Mouse (Mus musculus) kidney, embryonic 15.5 days (tissue): Measurements from ENCODE around the gene Phox2a. TPM values are rescaled to one million over a fixed set of nuclear protein-coding genes. Genes with fewer than 3 reads are reported as not detected.

ENCODE experiments used
- ATAC-seq: fragments of 200-750 bp; cut with Nextera tagmentation; replicated peaks from 2 replicates; pipeline ENCODE4 v1.8.0; 2017; ENCODE audit warnings: moderate TSS enrichment; ENCODE audit not compliant: low FRiP score
- H3K27ac ChIP-seq: fragments of 300-500 bp; sonication (generic); 2 replicates; pipeline ENCODE4 v1.5.1; 2015; ENCODE audit warnings: mild to moderate bottlenecking, inconsistent platforms
- H3K27me3 ChIP-seq: fragments of 300-500 bp; sonication (generic); 2 replicates; pipeline ENCODE4 v1.6.1; 2015; ENCODE audit warnings: inconsistent platforms
- H3K36me3 ChIP-seq: fragments of 300-500 bp; sonication (generic); 2 replicates; pipeline ENCODE4 v1.6.1; 2015; ENCODE audit warnings: inconsistent platforms
- H3K4me1 ChIP-seq: fragments of 300-500 bp; sonication (generic); 2 replicates; pipeline ENCODE4 v1.6.1; 2015; ENCODE audit warnings: inconsistent platforms
- H3K4me2 ChIP-seq: fragments of 300-500 bp; sonication (generic); 2 replicates; pipeline ENCODE4 v1.6.1; 2015; ENCODE audit warnings: moderate library complexity, mild to moderate bottlenecking, inconsistent platforms
- H3K4me3 ChIP-seq: fragments of 300-500 bp; sonication (generic); replicated peaks from 2 replicates; pipeline ENCODE4 v1.5.1; 2015; ENCODE audit warnings: mild to moderate bottlenecking, inconsistent platforms
- H3K9ac ChIP-seq: fragments of 300-500 bp; sonication (generic); 2 replicates; pipeline ENCODE4 v1.6.1; 2015; ENCODE audit warnings: mild to moderate bottlenecking, inconsistent platforms
- H3K9me3 ChIP-seq: fragments of 300-500 bp; sonication (generic); replicated peaks from 2 replicates; pipeline ENCODE4 v1.6.1; 2016; ENCODE audit warnings: inconsistent platforms
- WGBS: fragments of 180-500 bp; shearing (Covaris S2); methylation state at CpG from one replicate; pipeline ENCODE4 v1.1.7; 2015; ENCODE audit warnings: mixed read lengths; 5-methylcytosine and 5-hydroxymethylcytosine counted together
- polyA plus RNA-seq: library from polyadenylated mRNA; unstranded; fragments of >200 nt; fragmentation: Nextera tagmentation; extraction: Ambion mirVana; gene quantifications from 2 replicates; pipeline ENCODE4 v1.2.1, GENCODE M21; 2015

Phox2a gene
- polyA plus RNA-seq, 1 experiment from 2014 or later, result 1.9 TPM

GRCm38 (mm10) chr7:101831437-101831836 lies 13.3 kb downstream of the Phox2a start:
- WGBS, result 93% methylated on average over 8 of the region's 8 CpGs
- Histone ChIP-seq H3K9ac (no peak overlapping the region), H3K4me2 (no peak overlapping the region), H3K4me1 (peaks cover 29% of the 10 kb centered on the region), H3K36me3 (peaks cover 81% of the 10 kb centered on the region), H3K4me3 (no peak overlapping the region), H3K27ac (no peak overlapping the region), H3K27me3 (no peaks in the 10 kb centered on the region), H3K9me3 (no peaks in the 10 kb centered on the region)
- ATAC-seq, result no peak

GRCm38 (mm10) chr7:101832372-101832771 lies 14.3 kb downstream of the Phox2a start:
- H3K4me2 ChIP-seq, result no peak overlapping the region
- peaks cover 71% of the 10 kb centered on the region for H3K36me3 ChIP-seq
- no peak overlapping the region for H3K9ac ChIP-seq
- H3K4me1 ChIP-seq, result peaks cover 29% of the 10 kb centered on the region
- ATAC-seq, result no peak
- H3K4me3 ChIP-seq, result no peak overlapping the region
- no peaks in the 10 kb centered on the region for H3K9me3 ChIP-seq
- no peaks in the 10 kb centered on the region for H3K27me3 ChIP-seq
- WGBS, result 94% methylated on average over 4 of the region's 4 CpGs
- H3K27ac ChIP-seq, result no peak overlapping the region

- WGBS, result 74% methylated on average over 5 of the region's 5 CpGs
Observed at GRCm38 (mm10) chr7:101833352-101833751, 15.2 kb downstream of the Phox2a start.

GRCm38 (mm10) chr7:101833916-101834584 lies 15.9 kb downstream of the Phox2a start:
- Histone ChIP-seq H3K4me3 (no peak overlapping the region), H3K27me3 (no peaks in the 10 kb centered on the region), H3K9me3 (no peaks in the 10 kb centered on the region), H3K4me1 (peaks cover 38% of the 10 kb centered on the region), H3K9ac (no peak overlapping the region), H3K27ac (0 out of 2 replicates have a peak overlapping the region, but pooled peaks have one; percentile 4), H3K4me2 (peak overlapping the region; percentile 5; the same call in 1 of the 2 replicates), H3K36me3 (peaks cover 54% of the 10 kb centered on the region)
- 46% methylated on average over 3 of the region's 3 CpGs for WGBS
- no peak for ATAC-seq

More at GRCm38 (mm10) chr7:101833352-101833751, 15.2 kb downstream of the Phox2a start:
- Histone ChIP-seq H3K27ac (no peak overlapping the region), H3K4me1 (peaks cover 31% of the 10 kb centered on the region), H3K36me3 (peaks cover 61% of the 10 kb centered on the region), H3K9me3 (no peaks in the 10 kb centered on the region), H3K27me3 (no peaks in the 10 kb centered on the region), H3K4me2 (no peak overlapping the region), H3K9ac (no peak overlapping the region), H3K4me3 (no peak overlapping the region)
- no peak for ATAC-seq

- H3K4me2 ChIP-seq, result peak overlapping the region; percentile 85
- WGBS, result 52% methylated on average over 3 of the region's 3 CpGs
- 0 out of 2 replicates have a peak overlapping the region, but pooled peaks have one; percentile 92 for H3K9ac ChIP-seq
- peaks cover 46% of the 10 kb centered on the region for H3K36me3 ChIP-seq
- no peak for ATAC-seq
- peak overlapping the region; percentile 80 for H3K4me3 ChIP-seq
- peak overlapping the region; percentile 98; the same call in 1 of the 2 replicates for H3K27ac ChIP-seq
- no peaks in the 10 kb centered on the region for H3K9me3 ChIP-seq
- no peaks in the 10 kb centered on the region for H3K27me3 ChIP-seq
- H3K4me1 ChIP-seq, result peaks cover 40% of the 10 kb centered on the region
Observed at GRCm38 (mm10) chr7:101834903-101835302, 16.8 kb downstream of the Phox2a start.

GRCm38 (mm10) chr7:101835457-101836109 lies 17.5 kb downstream of the Phox2a start:
- 34% methylated on average over 5 of the region's 5 CpGs for WGBS
- no peak for ATAC-seq
- Histone ChIP-seq H3K9ac (peak overlapping the region; percentile 92), H3K4me3 (peak overlapping the region; percentile 80), H3K27ac (peak overlapping the region; percentile 98), H3K4me2 (peak overlapping the region; percentile 85), H3K36me3 (peaks cover 39% of the 10 kb centered on the region), H3K27me3 (no peaks in the 10 kb centered on the region), H3K9me3 (no peaks in the 10 kb centered on the region), H3K4me1 (peaks cover 40% of the 10 kb centered on the region)

GRCm38 (mm10) chr7:101836271-101837153 lies 18.4 kb downstream of the Phox2a start:
- under 1% methylated on average over 58 of the region's 63 CpGs for WGBS

GRCm38 (mm10) chr7:101837154-101837605 lies 19.1 kb downstream of the Phox2a start:
- peak overlapping the region; percentile 80 for H3K4me3 ChIP-seq
- WGBS, result under 1% methylated on average over 20 of the region's 20 CpGs
- H3K4me1 ChIP-seq, result peaks cover 40% of the 10 kb centered on the region
- peak overlapping the region; percentile 92 for H3K9ac ChIP-seq
- peak overlapping the region; percentile 98 for H3K27ac ChIP-seq
- no peaks in the 10 kb centered on the region for H3K9me3 ChIP-seq
- no peak for ATAC-seq
- H3K27me3 ChIP-seq, result no peaks in the 10 kb centered on the region
- peaks cover 23% of the 10 kb centered on the region for H3K36me3 ChIP-seq
- peak overlapping the region; percentile 85 for H3K4me2 ChIP-seq

More at GRCm38 (mm10) chr7:101836271-101837153, 18.4 kb downstream of the Phox2a start:
- H3K27ac ChIP-seq, result peak overlapping the region; percentile 98
- peak; percentile 55 for ATAC-seq
- peak overlapping the region; percentile 92 for H3K9ac ChIP-seq
- peak overlapping the region; percentile 80 for H3K4me3 ChIP-seq
- H3K4me2 ChIP-seq, result peak overlapping the region; percentile 85
- no peaks in the 10 kb centered on the region for H3K9me3 ChIP-seq
- H3K27me3 ChIP-seq, result no peaks in the 10 kb centered on the region
- peaks cover 40% of the 10 kb centered on the region for H3K4me1 ChIP-seq
- peaks cover 30% of the 10 kb centered on the region for H3K36me3 ChIP-seq

- peak; percentile 92 for ATAC-seq
- Histone ChIP-seq H3K4me2 (peak within 1 kb of the TSS; percentile 85), H3K4me1 (peaks cover 40% of the 10 kb centered on the region), H3K9me3 (no peaks in the 10 kb centered on the region), H3K27me3 (no peaks in the 10 kb centered on the region), H3K4me3 (peak within 1 kb of the TSS; percentile 80), H3K36me3 (peaks cover 17% of the 10 kb centered on the region), H3K9ac (peak within 1 kb of the TSS; percentile 92), H3K27ac (peak within 1 kb of the TSS; percentile 98)
- 1% methylated on average over 64 of the region's 64 CpGs for WGBS
Observed at GRCm38 (mm10) chr7:101837606-101838471, 19.7 kb downstream of the Phox2a start, which contains the start of gene Inppl1. Inppl1 (minus strand) TSS chr7:101838229.

GRCm38 (mm10) chr7:101844186-101844585 lies 26.1 kb downstream of the Phox2a start:
- Histone ChIP-seq H3K27me3 (no peaks in the 10 kb centered on the region), H3K9me3 (no peaks in the 10 kb centered on the region), H3K4me1 (peaks cover under 1% of the 10 kb centered on the region), H3K27ac (no peak overlapping the region), H3K9ac (no peak overlapping the region), H3K4me3 (no peak overlapping the region), H3K36me3 (no peaks in the 10 kb centered on the region), H3K4me2 (no peak overlapping the region)
- WGBS, result 70% methylated on average over 6 of the region's 6 CpGs
- ATAC-seq, result no peak

- 91% methylated on average over 1 of the region's 1 CpGs for WGBS
- no peaks in the 10 kb centered on the region for H3K36me3 ChIP-seq
- H3K4me3 ChIP-seq, result no peak overlapping the region
- no peaks in the 10 kb centered on the region for H3K27me3 ChIP-seq
- 0 out of 2 replicates have a peak, but pooled peaks cover 2% of the 10 kb centered on the region for H3K4me1 ChIP-seq
- no peak overlapping the region for H3K27ac ChIP-seq
- no peak for ATAC-seq
- no peak overlapping the region for H3K9ac ChIP-seq
- H3K9me3 ChIP-seq, result no peaks in the 10 kb centered on the region
- H3K4me2 ChIP-seq, result no peak overlapping the region
Observed at GRCm38 (mm10) chr7:101847934-101848333, 29.8 kb downstream of the Phox2a start.
